Mouse (Mus musculus) cortical plate, adult 2 months (tissue): ENCODE results near the gene Ptgds.

Source experiments
- CTCF ChIP-seq: fragments of 200-500 bp; IDR thresholded peaks from 2 replicates; pipeline ENCODE4 v1.5.1; 2011; ENCODE audit warnings: mild to moderate bottlenecking, control low read depth, low read length; ENCODE audit not compliant: insufficient read depth; ENCODE audit errors: extremely low read depth
- POLR2A ChIP-seq: fragments of 200-500 bp; IDR thresholded peaks from 2 replicates; pipeline ENCODE4 v1.6.1; 2011; ENCODE audit warnings: mild to moderate bottlenecking, low read length, control low read depth; ENCODE audit not compliant: insufficient read depth; ENCODE audit errors: extremely low read depth

DNA sequence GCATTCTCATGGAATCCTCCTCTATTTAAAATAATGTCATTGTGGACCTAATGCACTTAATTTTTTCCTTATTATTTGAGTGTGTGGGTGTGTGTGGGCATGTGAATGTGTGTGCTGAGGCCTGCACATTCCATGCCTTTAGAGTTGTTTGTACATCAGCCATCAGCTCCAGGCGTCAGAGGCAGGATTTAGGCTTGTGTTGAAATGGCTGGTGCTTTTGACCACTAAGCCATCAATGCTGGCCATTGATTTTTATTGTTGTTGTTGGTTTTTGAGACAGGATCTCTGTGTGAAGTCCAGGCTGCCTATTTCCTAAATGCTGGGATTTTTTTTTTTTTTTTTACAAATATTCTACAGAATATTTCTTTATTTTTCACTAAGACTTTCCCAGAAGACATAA, 16.9 kb downstream of the Ptgds start:
- TF ChIP-seq CTCF, result no peak
- no peak for TF ChIP-seq POLR2A
